Mouse (Mus musculus) liver, embryonic 16.5 days (tissue): Measurements from ENCODE around the gene Gm9112. TPM values are rescaled to one million over a fixed set of nuclear protein-coding genes. Genes with fewer than 3 reads are reported as not detected.
"Not testable (repeated sequence)": the region's sequence is repeated elsewhere in the genome, so short reads cannot be mapped to it uniquely, and the experiment has no call there.

ENCODE experiments used
- ATAC-seq: fragments of 200-750 bp; cut with Nextera tagmentation; 2 replicates; pipeline ENCODE4 v1.8.0; 2017; ENCODE audit warnings: low read depth, mild to moderate bottlenecking, moderate number of reproducible peaks, moderate library complexity
- H3K27ac ChIP-seq: fragments of 300-500 bp; sonication (generic); 2 replicates; pipeline ENCODE4 v1.5.1; 2014; ENCODE audit warnings: mild to moderate bottlenecking, low read length
- H3K27me3 ChIP-seq: fragments of 300-500 bp; sonication (generic); 2 replicates; pipeline ENCODE4 v1.6.1; 2014; ENCODE audit warnings: low read depth, low read length, mixed read lengths; ENCODE audit not compliant: control insufficient read depth, insufficient read depth
- H3K36me3 ChIP-seq: fragments of 300-500 bp; sonication (generic); 2 replicates; pipeline ENCODE4 v1.6.1; 2014; ENCODE audit warnings: mild to moderate bottlenecking; ENCODE audit not compliant: control insufficient read depth, insufficient read depth
- H3K4me1 ChIP-seq: fragments of 300-500 bp; sonication (generic); 2 replicates; pipeline ENCODE4 v1.6.1; 2014; ENCODE audit warnings: low read depth, low read length, mixed read lengths; ENCODE audit not compliant: control insufficient read depth
- H3K4me2 ChIP-seq: fragments of 300-500 bp; sonication (generic); 2 replicates; pipeline ENCODE4 v1.6.1; 2014; ENCODE audit warnings: low read depth, low read length, mixed read lengths
- H3K4me3 ChIP-seq: fragments of 300-500 bp; sonication (generic); 2 replicates; pipeline ENCODE4 v1.5.1; 2014; ENCODE audit warnings: low read depth, mild to moderate bottlenecking, low read length
- H3K9ac ChIP-seq: fragments of 300-500 bp; sonication (generic); 2 replicates; pipeline ENCODE4 v1.6.1; 2014; ENCODE audit warnings: low read depth, low read length
- H3K9me3 ChIP-seq: fragments of 300-500 bp; sonication (generic); replicated peaks from 2 replicates; pipeline ENCODE4 v1.6.1; 2016; ENCODE audit warnings: low read length; ENCODE audit not compliant: control insufficient read depth
- WGBS: fragments of 180-500 bp; shearing (Covaris S2); extraction: QIAGEN DNeasy Blood & Tissue Kit; methylation state at CpG from one replicate; pipeline ENCODE4 v1.1.7; 2014; ENCODE audit not compliant: insufficient replicate concordance; 5-methylcytosine and 5-hydroxymethylcytosine counted together
- polyA plus RNA-seq: library from polyadenylated mRNA; unstranded; fragments of >200 nt; fragmentation: Nextera tagmentation; extraction: Ambion mirVana; gene quantifications from 2 replicates; pipeline ENCODE4 v1.2.1, GENCODE M21; 2015

The Gm9112 gene
- not detected in 2 replicates for polyA plus RNA-seq

- 62% methylated on average over 7 of the region's 10 CpGs for WGBS
- not testable (repeated sequence) for H3K4me3 ChIP-seq, ATAC-seq, H3K9ac ChIP-seq, H3K36me3 ChIP-seq, H3K27ac ChIP-seq, H3K4me1 ChIP-seq, H3K9me3 ChIP-seq, H3K27me3 ChIP-seq, H3K4me2 ChIP-seq
Observed at GRCm38 (mm10) chrX:102707535-102707934, at the start of gene Gm9112, which contains the start of gene Dmrtc1b. Gene Gm9112, minus strand, starts transcription at chrX:102707635. Gene Dmrtc1b, plus strand, starts transcription at chrX:102707865.

GRCm38 (mm10) chrX:102724226-102724625 is 16.8 kb upstream of the Gm9112 start:
- not testable (repeated sequence) for H3K4me3 ChIP-seq, H3K9me3 ChIP-seq, H3K4me2 ChIP-seq, ATAC-seq, H3K27me3 ChIP-seq, H3K9ac ChIP-seq, H3K36me3 ChIP-seq, H3K4me1 ChIP-seq, H3K27ac ChIP-seq
- WGBS, result 82% methylated on average over 6 of the region's 6 CpGs

GRCm38 (mm10) chrX:102700636-102701035 is 6.8 kb downstream of the Gm9112 start:
- 61% methylated on average over 3 of the region's 3 CpGs for WGBS
- H3K4me2 ChIP-seq, H3K4me1 ChIP-seq, H3K9me3 ChIP-seq, H3K27me3 ChIP-seq, H3K4me3 ChIP-seq, H3K9ac ChIP-seq, H3K36me3 ChIP-seq, ATAC-seq, H3K27ac ChIP-seq: not testable (repeated sequence)

DNA sequence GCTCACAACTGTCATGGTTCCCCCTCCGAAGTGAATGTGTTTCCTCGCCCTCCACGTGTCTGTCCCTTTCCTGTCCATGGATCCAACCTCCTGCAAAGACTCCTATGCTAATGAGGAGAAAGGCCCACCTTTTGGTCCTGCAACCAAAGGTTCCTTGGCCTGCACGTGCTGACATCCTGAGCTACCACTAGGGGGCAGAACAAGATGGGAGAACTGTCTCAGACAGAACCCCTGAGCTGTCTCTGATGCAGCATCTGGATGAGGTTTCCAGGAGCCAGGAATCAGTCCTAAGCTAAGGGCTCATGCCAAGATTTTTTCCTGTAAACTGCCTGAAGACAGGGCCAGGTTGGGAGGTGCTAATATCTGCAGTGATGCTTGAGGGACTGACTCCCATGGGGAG is 18.2 kb downstream of the Gm9112 start:
- H3K27me3 ChIP-seq, H3K27ac ChIP-seq, H3K4me2 ChIP-seq, H3K9ac ChIP-seq, H3K36me3 ChIP-seq, H3K9me3 ChIP-seq, H3K4me1 ChIP-seq, ATAC-seq, H3K4me3 ChIP-seq: not testable (repeated sequence)
- 14% methylated on average over 3 of the region's 4 CpGs for WGBS

- WGBS, result 70% methylated on average over 4 of the region's 5 CpGs
- H3K4me1 ChIP-seq, H3K9me3 ChIP-seq, H3K4me2 ChIP-seq, H3K9ac ChIP-seq, H3K4me3 ChIP-seq, H3K36me3 ChIP-seq, H3K27ac ChIP-seq, ATAC-seq, H3K27me3 ChIP-seq: not testable (repeated sequence)
Observed at GRCm38 (mm10) chrX:102686872-102687271, 20.6 kb downstream of the Gm9112 start, which contains the start of gene Gm3880. Gene Gm3880, minus strand, starts transcription at chrX:102686972.

DNA sequence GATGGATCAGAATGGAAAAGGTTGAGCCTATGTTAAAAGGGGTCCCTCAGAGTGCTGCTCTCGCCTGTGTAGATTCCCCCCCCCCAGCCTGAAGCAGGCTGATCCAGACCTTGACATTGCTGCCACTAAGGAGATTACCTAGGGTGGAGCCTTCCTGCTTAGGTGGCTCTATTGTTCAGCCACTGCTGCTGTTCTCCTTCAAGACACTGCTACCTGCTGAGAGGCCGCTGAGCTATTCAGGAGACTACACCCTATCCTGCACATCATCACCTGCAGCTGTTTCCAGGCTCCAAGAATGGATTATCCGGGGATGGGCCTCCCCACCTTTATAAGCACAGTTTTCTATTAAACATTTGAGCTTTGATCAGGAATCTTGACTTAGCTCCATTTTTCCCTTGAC is 22.7 kb downstream of the Gm9112 start:
- ATAC-seq, H3K36me3 ChIP-seq, H3K4me1 ChIP-seq, H3K9me3 ChIP-seq, H3K27me3 ChIP-seq, H3K4me2 ChIP-seq, H3K27ac ChIP-seq, H3K9ac ChIP-seq, H3K4me3 ChIP-seq: not testable (repeated sequence)
- 50% methylated on average over 3 of the region's 3 CpGs for WGBS

DNA sequence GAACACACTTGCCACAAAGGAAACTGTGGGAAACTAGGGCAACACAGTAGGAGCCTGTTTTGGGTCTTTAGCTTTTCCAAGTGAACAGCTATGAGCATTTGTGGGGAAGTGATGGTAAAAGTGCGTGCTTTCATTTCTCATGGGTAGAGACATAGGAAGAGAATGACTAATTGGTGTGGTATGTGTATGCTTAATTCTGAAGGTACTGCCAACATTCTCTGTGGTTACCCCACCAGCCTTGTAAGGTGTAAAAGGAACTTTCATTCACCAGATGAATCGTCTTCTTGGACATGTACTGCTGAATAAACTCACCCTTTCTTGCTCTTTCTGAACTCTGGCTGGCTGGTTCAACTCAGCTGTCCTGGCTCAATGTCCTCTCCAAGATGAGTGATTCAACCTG is 40.8 kb downstream of the Gm9112 start:
- Histone ChIP-seq H3K27me3 (no peaks in the 10 kb centered on the region), H3K4me3 (no peak overlapping the region), H3K4me2 (no peak overlapping the region), H3K9ac (no peak overlapping the region), H3K36me3 (no peaks in the 10 kb centered on the region), H3K27ac (no peak overlapping the region), H3K9me3 (no peaks in the 10 kb centered on the region), H3K4me1 (no peaks in the 10 kb centered on the region)
- no peak for ATAC-seq
- WGBS, result 36% methylated on average over 2 of the region's 2 CpGs

DNA sequence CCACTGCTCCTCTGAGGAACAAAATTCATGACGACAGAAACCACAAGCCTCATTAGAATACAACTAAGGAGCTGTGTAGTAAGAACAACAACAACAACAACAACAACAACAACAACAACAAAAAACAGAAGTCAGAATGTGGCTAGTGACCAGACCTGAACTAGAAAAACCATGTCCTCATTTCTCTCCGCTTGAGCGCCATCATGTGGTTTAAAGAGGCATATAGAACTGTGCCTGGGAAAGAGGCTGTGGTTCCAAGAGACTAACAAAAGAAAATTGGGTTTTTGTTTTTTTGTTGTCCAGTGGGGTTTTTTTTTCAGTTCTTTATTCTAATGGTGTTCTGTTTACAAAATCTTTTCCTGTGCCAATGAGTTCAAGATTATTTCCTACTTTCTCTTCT is 46.7 kb downstream of the Gm9112 start:
- H3K4me3 ChIP-seq, result no peak overlapping the region
- WGBS, result 22% methylated on average over 3 of the region's 3 CpGs
- no peak for ATAC-seq
- no peaks in the 10 kb centered on the region for H3K9me3 ChIP-seq
- H3K4me2 ChIP-seq, result no peak overlapping the region
- H3K27me3 ChIP-seq, result no peaks in the 10 kb centered on the region
- no peak overlapping the region for H3K9ac ChIP-seq
- no peaks in the 10 kb centered on the region for H3K4me1 ChIP-seq
- no peak overlapping the region for H3K27ac ChIP-seq
- H3K36me3 ChIP-seq, result no peaks in the 10 kb centered on the region
